Comparison of ENCODE assay signal across 18 mouse cellular contexts in genomic region chr13:15950143-15950542, GRCm38 (mm10).
"Had no signal": no experiment of that assay in that cellular context is flagged by ENCODE, and none has a peak within 500 bp of the region (broad histone marks: within the 10 kb centered on the region; RNA-seq: fewer than 3 reads in every experiment).

No protein-coding gene starts in this region.

- H3K4me1 ChIP-seq: limb, embryonic 13.5 days; liver, embryonic 15.5 days; megakaryocyte, embryonic 14.5 days; midbrain, embryonic 15.5 days; neural tube, embryonic 12.5 days had no signal

- H3K4me2 ChIP-seq: limb, embryonic 13.5 days; liver, embryonic 15.5 days; midbrain, embryonic 11.5 days; midbrain, embryonic 15.5 days; neural tube, embryonic 12.5 days had no signal

- H3K9me3 ChIP-seq: limb, embryonic 13.5 days; liver, embryonic 15.5 days; megakaryocyte, embryonic 14.5 days; midbrain, embryonic 15.5 days; neural tube, embryonic 12.5 days had no signal

- H3K36me3 ChIP-seq: limb, embryonic 13.5 days; liver, embryonic 15.5 days; midbrain, embryonic 15.5 days; neural tube, embryonic 12.5 days had no signal

- H3K27ac ChIP-seq: limb, embryonic 13.5 days; liver, embryonic 15.5 days; macrophage; midbrain, embryonic 15.5 days; neural tube, embryonic 12.5 days had no signal

- ATAC-seq: intestine, postnatal 0 days; midbrain, embryonic 15.5 days had no signal

- H3K27me3 ChIP-seq: limb, embryonic 13.5 days; liver, embryonic 15.5 days; megakaryocyte, embryonic 14.5 days; midbrain, embryonic 15.5 days; neural tube, embryonic 12.5 days had no signal

- DNase-seq: kidney, adult 8-10 months; kidney, postnatal 10 days; kidney, postnatal 4 days; left cerebral cortex, postnatal 4 days; lung, adult 2 months; lung, postnatal 14 days; right cerebral cortex, postnatal 4 days; spleen, adult 18-20 months; thymus, adult 2 months; thymus, postnatal 25 days had no signal

- H3K9ac ChIP-seq: limb, embryonic 13.5 days; liver, embryonic 15.5 days; midbrain, embryonic 15.5 days; neural tube, embryonic 12.5 days had no signal

- H3K4me3 ChIP-seq: limb, embryonic 13.5 days; liver, embryonic 15.5 days; megakaryocyte, embryonic 14.5 days; midbrain, embryonic 15.5 days; neural tube, embryonic 12.5 days had no signal
